Mouse (Mus musculus): ENCODE results near the gene Cdkal1. TPM values are rescaled to one million over a fixed set of nuclear protein-coding genes. Genes with fewer than 3 reads are reported as not detected.

The Cdkal1 gene
- total RNA-seq, 2 experiments from 2014 or later = 17.4 to 17.5 TPM

DNA sequence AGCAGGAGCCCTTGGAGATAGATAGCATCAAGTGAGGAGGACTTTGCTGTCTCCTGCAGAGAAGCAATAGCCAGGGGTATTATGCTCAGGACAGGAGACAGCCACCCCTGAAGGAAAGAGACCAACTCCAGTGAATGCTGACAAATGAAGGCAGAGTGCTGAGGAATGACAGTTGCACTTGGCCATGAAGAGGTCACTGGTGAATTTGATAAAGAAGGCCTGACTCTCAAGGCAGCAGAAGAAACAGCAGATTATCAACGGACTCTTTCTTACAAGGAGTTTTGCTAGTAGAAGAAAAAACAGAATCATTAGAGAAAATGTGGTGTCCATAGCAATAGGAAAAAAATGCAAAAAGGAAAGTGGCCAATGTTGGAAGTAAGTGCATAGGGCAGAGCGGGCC, 37.2 kb downstream of the Cdkal1 start:
- no peak for DNase-seq (ENCODE audit: low spot score in 2 of 2)

- no peak for DNase-seq (ENCODE audit: low spot score in 2 of 2)
These were observed 44.7 kb downstream of the Cdkal1 start for GRCm38 (mm10) chr13:29810780-29811179.

GRCm38 (mm10) chr13:29808383-29808782, 47.1 kb downstream of the Cdkal1 start:
- no peak for DNase-seq (ENCODE audit: low spot score in 2 of 2)

GRCm38 (mm10) chr13:29807930-29808329, 47.5 kb downstream of the Cdkal1 start:
- no peak for DNase-seq (ENCODE audit: low spot score in 2 of 2)

DNA sequence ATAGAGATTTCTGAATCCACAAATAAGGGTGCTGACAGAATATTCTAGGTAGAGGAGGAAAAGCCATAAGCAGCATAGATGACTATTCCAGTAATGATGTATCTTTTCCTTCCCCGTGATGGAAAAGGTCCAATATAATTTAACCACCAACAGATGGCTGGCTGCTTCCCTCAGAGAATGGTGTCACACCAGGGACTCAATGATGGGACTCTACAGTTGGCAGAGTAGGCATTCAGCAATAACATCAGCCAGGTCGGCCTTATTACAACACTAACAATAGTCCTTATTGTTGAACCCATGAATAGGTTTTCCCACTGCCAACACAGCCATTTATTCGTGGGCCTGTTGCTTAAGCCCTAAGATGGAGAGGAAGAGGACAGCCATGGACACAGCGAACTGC, 48.6 kb downstream of the Cdkal1 start:
- no peak for DNase-seq (ENCODE audit: low spot score in 2 of 2)

- no peak for DNase-seq (ENCODE audit: low spot score in 2 of 2)
These were observed 50.2 kb downstream of the Cdkal1 start for GRCm38 (mm10) chr13:29805296-29805695.

DNA sequence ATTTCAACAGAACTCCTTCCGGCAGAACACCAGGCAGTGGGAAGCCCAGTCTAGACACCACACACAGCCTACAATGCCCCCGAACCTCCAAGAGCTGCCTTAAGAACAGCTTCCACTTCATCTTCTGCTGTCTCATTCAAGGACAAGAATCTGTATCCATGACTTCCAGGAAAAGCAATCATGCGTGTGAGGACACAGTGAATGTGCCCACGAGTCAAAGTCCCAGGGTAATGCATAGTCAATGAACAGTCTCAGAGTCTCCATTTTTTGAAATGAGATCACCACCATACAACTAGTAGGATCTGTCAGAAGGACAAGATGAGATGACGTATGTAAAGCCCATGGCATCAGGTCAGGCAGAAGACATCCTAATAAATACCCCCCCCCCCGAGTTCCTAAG, 51.4 kb downstream of the Cdkal1 start:
- no peak for DNase-seq (ENCODE audit: low spot score in 2 of 2)

GRCm38 (mm10) chr13:29802699-29803098, 52.8 kb downstream of the Cdkal1 start:
- no peak for DNase-seq (ENCODE audit: low spot score in 2 of 2)

GRCm38 (mm10) chr13:29800078-29800477, 55.4 kb downstream of the Cdkal1 start:
- no peak for DNase-seq (ENCODE audit: low spot score in 2 of 2)

DNA sequence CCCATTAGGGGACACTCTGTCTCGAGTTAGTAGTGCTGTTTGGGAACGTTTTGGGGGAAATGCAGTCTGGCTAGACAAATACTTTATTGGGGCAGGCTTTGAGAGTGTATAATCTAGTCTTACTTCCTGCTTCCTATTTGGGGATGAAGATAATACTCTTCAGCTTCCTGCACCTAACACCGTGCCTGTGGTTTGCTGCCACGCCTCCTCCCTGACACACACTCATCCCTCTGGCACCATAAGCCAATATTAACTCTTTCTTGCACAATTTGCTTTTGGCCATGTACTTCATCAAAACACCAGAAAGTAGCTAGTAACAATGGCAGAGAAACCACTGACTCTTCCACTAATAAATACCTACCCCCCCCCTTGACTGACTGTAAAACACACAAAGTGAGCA, 63.4 kb downstream of the Cdkal1 start:
- no peak for DNase-seq (ENCODE audit: low spot score in 2 of 2)

- no peak for DNase-seq (ENCODE audit: low spot score in 2 of 2)
These were observed 64.0 kb downstream of the Cdkal1 start for GRCm38 (mm10) chr13:29791439-29791838.

- no peak for DNase-seq (ENCODE audit: low spot score in 2 of 2)
These were observed 68.5 kb downstream of the Cdkal1 start for GRCm38 (mm10) chr13:29786984-29787383.

GRCm38 (mm10) chr13:29784894-29785293, 70.6 kb downstream of the Cdkal1 start:
- DNase-seq (ENCODE audit: low spot score in 2 of 2) = no peak

DNA sequence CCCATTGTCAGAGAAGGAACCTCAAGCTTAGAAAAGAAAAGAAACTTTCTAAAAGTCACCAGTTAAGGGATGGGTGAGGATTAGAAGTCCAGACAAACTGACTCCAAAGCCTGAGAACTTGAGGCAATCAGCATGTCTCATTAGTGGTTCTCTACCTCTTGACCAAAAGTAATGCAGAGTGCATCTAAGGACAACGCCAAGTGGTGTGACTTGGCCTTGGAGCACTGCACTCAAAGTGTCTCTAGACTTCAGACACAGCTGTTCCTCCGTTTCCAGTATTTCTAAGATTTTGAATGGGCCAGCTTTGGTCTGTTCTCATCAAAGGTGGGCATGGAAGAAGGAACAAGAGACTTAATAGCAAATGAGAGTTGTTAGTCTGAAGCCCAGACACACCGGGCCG, 74.1 kb downstream of the Cdkal1 start:
- no peak for DNase-seq (ENCODE audit: low spot score in 2 of 2)

GRCm38 (mm10) chr13:29780713-29781112, 74.8 kb downstream of the Cdkal1 start:
- DNase-seq (ENCODE audit: low spot score in 2 of 2) = no peak

- DNase-seq (ENCODE audit: low spot score in 2 of 2) = no peak
These were observed 76.0 kb downstream of the Cdkal1 start for GRCm38 (mm10) chr13:29779519-29779918.

- DNase-seq (ENCODE audit: low spot score in 2 of 2) = no peak
These were observed 76.4 kb downstream of the Cdkal1 start for GRCm38 (mm10) chr13:29779116-29779515.

GRCm38 (mm10) chr13:29778124-29778523, 77.3 kb downstream of the Cdkal1 start:
- no peak for DNase-seq (ENCODE audit: low spot score in 2 of 2)

DNA sequence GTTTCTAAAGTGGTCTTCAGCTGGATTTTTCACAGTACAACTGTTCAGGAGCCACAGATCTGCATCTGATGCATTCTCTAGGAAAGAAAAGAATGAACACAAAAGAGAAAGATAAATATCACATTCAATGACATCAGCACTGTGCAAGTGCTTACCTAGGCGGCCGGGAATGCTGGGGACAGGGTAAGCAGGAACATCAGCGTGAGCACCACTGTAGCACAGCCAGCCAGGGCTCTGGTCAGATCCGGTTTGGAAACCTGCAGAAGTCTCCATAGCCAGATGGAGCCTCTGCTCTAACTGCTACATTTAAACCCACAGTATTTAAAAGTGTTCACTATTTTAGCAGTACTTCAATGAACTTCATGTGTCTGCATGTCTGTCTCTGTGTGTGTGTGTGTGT, 78.2 kb downstream of the Cdkal1 start:
- DNase-seq (ENCODE audit: low spot score in 2 of 2) = no peak

DNA sequence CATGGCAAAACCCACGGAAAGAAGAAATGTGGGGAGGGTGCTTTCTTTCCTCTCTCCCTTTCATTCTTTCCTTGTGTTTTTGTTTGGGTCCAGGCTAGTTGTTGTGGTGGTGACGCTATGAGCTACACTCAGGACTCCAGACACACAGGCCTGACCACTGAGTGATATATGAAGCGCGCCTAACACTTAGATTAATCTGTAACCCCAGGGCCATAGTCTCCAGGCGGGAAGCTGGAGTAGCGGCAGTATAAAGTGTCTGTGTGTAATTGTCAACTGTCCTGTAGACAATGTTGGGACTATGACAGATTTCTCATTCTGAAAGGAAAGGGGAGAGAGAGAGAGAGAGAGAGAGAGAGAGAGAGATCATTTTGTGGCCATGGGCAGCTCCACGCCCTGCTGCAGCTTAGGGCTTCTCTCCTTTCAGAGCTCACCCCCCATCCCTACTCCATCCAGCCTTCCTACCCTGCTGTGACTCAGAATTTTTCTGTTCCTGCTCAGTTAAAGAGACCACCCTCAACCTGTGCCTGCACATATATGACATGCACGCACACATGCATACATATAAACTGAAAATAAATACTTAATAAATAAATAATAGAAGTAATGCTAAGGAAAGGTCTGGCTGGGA, 79.8 kb downstream of the Cdkal1 start:
- DNase-seq (ENCODE audit: low spot score in 2 of 2) = no peak

DNA sequence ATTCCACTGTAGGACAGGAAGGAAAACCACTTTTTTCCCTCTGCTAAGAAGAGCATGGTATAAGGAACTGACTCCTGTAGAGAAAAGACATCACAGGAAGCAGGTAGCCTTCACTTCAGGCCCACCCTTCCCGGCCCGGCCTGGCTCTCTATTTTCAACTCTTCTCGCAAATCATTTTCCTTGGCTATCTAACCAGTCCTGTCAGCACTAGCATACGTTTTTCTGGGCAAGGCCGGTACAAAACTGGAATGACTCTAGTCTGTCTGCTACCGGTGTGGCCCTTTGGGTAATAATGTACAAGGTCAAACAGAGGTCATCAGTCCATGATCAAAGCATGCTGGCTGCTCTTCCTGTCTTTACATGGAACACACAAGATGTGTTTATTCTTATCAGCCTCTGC, 81.9 kb downstream of the Cdkal1 start:
- no peak for DNase-seq (ENCODE audit: low spot score in 2 of 2)

- DNase-seq (ENCODE audit: low spot score in 2 of 2) = no peak
These were observed 82.5 kb downstream of the Cdkal1 start for GRCm38 (mm10) chr13:29772970-29773369.

GRCm38 (mm10) chr13:29769647-29770436, 85.6 kb downstream of the Cdkal1 start:
- DNase-seq (ENCODE audit: low spot score in 2 of 2) = no peak
